Mouse (Mus musculus) cerebellum, adult 18-20 months (tissue): ENCODE results near the gene Steap4.
"Not testable (repeated sequence)": the region's sequence is repeated elsewhere in the genome, so short reads cannot be mapped to it uniquely, and the experiment has no call there.

ENCODE experiments used
- DNase-seq, 2 experiments: peaks; one replicate each; pipeline ENCODE4 v3.0.0; 2021

Steap4 gene

DNA sequence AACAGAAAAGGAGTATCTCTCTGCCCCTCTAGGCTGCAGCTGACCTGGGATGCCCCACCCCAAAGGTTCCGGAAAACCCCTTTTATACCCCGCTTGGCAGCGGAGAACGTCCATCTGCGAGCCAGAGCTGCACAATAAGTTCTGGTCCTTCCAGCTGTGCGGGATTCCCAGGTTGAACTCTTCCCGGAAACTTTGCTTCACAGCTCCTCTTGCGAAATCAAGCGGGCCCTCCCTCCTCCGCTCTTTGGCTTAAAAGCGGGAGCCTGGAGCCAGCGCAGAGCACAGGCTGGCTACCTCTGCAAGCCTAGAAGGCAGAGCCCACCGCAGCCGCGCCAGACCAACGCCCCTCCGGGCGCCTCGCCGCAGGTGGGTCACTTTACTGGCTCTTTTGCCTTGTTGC is at the start of gene Steap4:
TSS of gene Steap4 (plus strand) at position 282 of the 400 bp plus-strand sequence.
- DNase-seq = no peak

GRCm38 (mm10) chr5:7911975-7912374 is 48.3 kb upstream of the Steap4 start:
- no peak for DNase-seq

GRCm38 (mm10) chr5:7917501-7918295 is 42.6 kb upstream of the Steap4 start:
- no peak for DNase-seq

GRCm38 (mm10) chr5:7918296-7918579 is 42.0 kb upstream of the Steap4 start:
- DNase-seq = no peak

- no peak for DNase-seq
These were observed 40.6 kb upstream of the Steap4 start for GRCm38 (mm10) chr5:7919681-7920080.

- DNase-seq = no peak
These were observed 37.5 kb upstream of the Steap4 start for GRCm38 (mm10) chr5:7922751-7923150.

DNA sequence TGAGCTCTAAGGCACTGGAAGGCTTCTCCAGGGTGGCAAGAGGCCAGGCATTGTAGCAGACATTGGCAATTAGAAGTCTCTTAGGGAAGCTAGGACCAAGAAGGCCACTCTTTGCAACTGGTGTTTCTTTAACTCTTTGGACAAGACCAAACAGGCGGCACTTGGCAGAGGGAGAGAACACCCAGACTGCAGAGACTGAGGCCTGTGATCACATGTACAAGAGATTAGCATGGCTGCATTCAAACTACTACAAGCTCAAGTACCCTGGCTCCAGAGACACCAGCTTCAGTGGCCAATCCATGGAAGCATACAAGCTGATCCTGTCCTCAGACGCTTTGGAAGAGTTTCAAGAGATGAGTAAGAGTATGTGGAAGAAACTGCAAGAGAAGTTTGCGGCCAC is 36.6 kb upstream of the Steap4 start:
- DNase-seq = no peak

DNA sequence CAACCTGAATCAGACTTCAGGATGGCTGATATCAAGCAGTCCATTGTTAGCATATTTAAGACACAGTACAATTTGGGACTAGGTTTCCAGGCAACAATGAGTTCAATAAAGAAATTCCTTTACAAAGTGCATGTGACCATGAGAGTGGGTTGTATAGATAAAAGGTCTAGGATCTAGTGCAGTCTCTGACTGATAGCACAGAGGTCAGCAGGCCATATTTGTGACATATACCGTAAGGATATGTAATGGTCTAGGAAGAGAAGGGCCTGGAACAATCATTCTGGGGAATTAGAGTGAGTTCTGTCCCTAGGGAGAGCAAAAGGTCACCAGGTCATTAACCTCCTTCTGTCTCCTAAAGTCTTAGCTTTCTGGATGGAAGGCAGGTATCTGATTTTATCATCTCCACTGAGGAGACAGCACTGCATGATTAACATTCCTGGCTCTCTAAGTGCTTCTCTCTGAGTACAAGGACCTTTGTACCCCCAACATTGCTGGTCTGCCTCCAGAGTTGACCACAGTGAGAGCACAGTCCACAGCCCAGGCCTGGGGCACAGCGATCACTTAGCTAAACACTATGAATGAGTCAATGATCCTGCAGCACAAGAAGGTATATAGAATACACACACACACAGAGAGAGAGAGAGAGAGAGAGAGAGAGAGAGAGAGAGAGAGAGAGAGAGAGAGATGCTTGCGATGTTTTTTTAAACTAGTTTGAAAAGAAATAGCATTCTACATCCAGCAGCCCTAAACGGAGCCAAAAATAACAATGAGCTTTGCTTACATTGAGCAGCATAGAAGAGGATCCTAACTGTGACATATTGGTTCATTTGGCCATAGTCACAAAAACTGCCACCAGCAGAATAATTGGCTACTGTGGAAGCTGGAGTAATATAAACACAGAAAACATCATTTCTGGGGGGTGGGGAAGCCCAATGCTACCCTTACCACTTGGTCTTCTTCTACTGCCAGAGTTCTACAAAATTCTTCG is 27.7 kb upstream of the Steap4 start:
- DNase-seq = no peak

- DNase-seq = not testable (repeated sequence)
These were observed 26.8 kb upstream of the Steap4 start for GRCm38 (mm10) chr5:7933495-7933894.

DNA sequence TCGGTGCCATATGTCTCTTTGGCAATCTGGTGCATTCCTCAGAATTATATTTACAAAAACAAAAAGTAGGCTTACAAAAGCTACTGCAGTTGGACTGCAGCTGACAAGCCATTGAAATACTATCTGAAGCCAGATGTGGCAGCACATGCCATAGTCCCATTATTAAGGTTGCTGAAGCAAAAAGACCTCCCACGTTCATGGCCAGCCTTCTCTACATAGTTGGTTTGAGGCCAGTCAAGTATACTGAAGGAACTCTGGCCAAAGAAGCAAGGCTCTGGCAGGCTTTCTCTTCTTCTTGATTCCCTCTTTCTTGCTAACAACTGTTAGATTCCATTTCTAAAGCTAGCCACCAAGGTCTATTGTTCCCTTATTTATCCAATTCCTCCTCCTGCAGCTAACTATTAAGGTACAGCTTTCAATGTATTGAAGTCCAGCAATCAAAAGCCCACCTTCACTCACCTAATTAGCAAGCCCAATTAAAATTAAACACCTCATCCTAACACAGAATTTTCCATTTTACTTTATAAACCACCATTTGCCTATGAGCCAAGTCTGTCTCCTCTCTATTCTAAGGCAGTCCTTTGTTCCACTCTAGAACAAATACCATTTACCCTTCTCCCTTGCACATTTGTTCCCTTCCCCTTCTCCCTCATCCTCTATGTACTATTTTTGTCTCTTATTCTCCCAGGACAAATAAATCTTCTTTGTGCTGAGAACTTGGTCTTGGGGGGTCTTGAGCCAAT is 26.2 kb upstream of the Steap4 start:
- DNase-seq = no peak

- no peak for DNase-seq
These were observed 5.4 kb upstream of the Steap4 start for GRCm38 (mm10) chr5:7954838-7955237.

GRCm38 (mm10) chr5:7955371-7955966 is 4.8 kb upstream of the Steap4 start:
- no peak for DNase-seq

DNA sequence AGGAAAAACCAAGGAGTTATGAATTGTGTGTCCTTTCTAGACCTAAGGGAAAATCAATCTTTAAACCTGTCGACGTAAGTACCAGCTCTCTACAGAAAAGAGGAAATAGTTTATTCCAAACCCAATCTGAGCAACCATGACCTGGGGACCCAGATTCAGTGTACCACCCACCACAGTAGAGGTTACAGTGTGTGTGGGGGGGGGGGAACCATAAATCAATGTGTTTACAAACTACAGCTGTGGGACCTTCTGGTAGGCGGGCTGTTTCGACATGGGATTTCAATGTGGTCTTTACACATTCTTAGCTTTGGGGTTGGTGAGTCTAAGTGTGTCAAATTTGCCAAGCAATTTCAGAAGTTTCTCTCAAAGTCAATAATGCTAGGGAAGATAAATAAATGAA is 2.2 kb upstream of the Steap4 start:
- no peak for DNase-seq

GRCm38 (mm10) chr5:7959286-7959685 is 971 bp upstream of the Steap4 start:
- no peak for DNase-seq

- no peak for DNase-seq
These were observed 856 bp downstream of the Steap4 start for GRCm38 (mm10) chr5:7961113-7961512.

DNA sequence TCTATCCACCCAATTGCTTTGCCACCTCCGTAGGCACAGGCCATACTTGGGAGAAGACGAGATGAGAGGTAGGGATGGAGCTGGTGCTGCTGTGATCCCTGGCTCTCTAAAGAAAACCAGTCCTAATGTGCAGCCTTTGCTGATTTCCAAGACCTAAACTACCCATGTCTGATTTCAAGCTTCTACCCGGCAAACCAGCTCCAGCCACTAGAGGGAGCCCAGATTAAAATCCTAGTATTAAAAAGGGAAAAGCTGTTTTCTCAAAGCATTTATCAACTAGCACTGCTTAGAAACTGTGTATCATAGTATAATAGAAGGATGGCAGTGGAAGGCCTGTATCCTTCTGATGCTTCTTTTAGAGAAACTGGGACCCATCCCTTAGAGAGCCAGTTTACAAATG is 5.0 kb downstream of the Steap4 start:
- DNase-seq = peak; percentile 60 to 69

DNA sequence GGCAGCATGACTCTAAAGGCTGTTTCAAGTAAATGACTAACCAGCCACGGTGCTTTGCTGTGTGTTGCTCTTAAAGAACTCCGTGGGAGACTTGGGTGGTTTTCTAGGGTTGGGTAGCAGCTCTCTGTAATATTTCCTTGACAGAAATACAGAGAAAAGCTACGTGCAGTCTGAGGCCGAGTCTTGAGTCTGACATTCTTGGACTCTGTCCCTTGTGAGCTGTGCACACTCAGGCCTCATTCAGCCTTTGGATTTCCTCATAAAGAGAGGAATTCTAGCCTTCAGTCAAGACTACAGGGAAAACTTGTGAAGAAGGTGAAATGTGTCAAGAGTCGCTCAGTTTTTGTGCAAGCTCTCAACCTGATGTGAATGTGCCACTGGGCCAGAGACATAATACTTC is 7.9 kb downstream of the Steap4 start:
- no peak for DNase-seq

DNA sequence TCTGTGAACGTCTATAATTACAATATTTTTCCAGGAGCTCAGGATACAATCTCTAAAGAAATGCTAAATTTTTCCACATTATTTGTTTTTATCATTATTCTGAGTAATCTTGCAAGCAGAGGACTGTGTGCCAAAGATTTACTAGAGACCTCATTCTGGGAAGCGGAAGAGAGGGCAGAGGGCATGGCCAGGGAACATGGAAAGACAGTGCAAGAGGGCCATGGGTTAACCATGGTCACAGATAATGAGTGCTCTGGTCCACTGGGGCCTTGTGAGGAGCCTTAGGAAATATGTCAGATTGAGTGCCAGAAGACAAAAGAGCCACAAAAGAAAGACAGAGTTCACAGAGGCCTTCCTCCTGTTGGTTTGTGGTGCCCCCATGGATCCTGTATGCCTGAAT is 12.0 kb downstream of the Steap4 start:
- DNase-seq = no peak

- DNase-seq = no peak
These were observed 14.4 kb downstream of the Steap4 start for GRCm38 (mm10) chr5:7974522-7975197.

DNA sequence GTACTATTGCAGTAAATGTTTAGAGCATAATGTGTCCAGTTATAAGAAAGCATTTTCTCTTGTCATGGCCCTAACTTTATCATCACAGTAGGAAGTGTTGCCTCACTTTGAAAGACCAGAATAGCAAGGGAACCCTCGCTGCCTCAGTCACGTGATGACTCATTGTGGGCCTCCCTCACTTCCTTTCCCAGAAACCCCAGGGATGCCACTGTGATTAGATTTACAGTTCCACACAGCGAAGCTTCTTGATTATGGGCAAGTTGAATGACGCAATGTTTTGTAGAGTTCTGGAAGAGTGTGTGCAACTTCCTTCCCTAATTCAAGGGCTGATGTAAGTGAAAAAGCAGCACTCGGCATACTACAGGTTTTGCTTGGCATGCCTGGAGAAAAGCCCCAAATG is 20.3 kb downstream of the Steap4 start:
- DNase-seq = no peak

- DNase-seq = no peak
These were observed 27.7 kb downstream of the Steap4 start for GRCm38 (mm10) chr5:7987962-7988361.

DNA sequence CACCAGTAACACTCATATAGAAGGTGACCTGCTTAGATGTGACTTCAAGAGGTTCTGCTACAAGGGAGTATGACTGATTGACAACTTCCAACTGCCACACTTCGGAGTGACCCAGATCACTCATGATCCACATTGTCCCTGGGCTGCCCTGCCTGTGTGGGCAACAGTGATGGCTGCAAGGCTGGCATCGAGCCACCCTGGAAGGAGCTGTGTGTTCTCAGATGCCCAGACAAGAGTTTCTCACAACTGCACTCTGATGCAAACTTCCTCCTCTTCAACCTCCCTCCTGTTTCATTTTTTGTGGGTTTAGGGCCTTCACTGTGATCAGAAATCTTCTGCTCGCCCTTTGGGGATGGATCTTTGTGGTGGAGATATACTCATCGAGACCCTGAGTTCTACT is 28.2 kb downstream of the Steap4 start:
- no peak for DNase-seq
